ENCODE assay signal across 17 mouse cellular contexts in the genomic region with DNA sequence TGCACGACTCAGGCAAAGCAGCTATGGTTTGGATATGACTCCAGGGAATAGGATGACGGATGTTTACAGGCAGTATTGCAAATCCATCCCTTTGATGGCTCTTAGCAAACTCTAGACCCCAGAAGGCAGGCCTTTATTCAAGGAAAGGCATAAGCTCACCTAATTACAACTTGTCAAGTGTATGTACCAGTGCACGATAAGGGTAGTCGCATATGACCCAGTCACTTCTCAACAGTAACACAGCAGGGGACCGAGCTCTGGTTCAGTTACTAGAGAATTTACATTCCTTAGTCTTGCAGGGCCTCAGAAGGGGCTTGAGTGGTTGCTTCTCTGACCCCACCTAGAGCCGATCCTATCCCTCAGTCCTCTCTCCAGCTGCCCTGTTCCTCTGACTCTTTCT.
A peak's percentile ranks its signal among the peaks of the same experiment; 100 is the strongest.
DNase-seq lines count a peak whose midpoint lies in the region; ATAC-seq and TF ChIP-seq lines count a peak whose summit lies in the region.
"Had no signal": no experiment of that assay in that cellular context is flagged by ENCODE, and none has a peak within 500 bp of the region (broad histone marks: within the 10 kb centered on the region; RNA-seq: fewer than 3 reads in every experiment).

No protein-coding gene starts in this region.

- ATAC-seq in hindbrain, embryonic 11.5 days (ENCODE audit: low FRiP score): no peak
- no peak for ATAC-seq in hindbrain, embryonic 14.5 days (ENCODE audit: low FRiP score)
- ATAC-seq in stomach, embryonic 14.5 days (ENCODE audit: insufficient number of reproducible peaks, insufficient read depth, low FRiP score, low read depth): peak; percentile 2; the same call in 1 of the 2 replicates
- ATAC-seq in stomach, postnatal 0 days (ENCODE audit: low FRiP score, low TSS enrichment): no peak
- ATAC-seq in limb, embryonic 11.5 days (ENCODE audit: insufficient number of reproducible peaks, low FRiP score, low TSS enrichment, low read depth): no peak; the same call in none of the 2 replicates
- ATAC-seq in heart, embryonic 12.5 days (ENCODE audit: insufficient number of reproducible peaks, low FRiP score): no peak
- ATAC-seq: forebrain, embryonic 15.5 days; hindbrain, postnatal 0 days; liver, embryonic 12.5 days had no signal

- TF ChIP-seq POLR2A in heart, adult 2 months (IDR thresholded peaks at IDR 0.05; ENCODE audit: insufficient read depth, low read depth, low read length): no peak

- no peaks in the 10 kb centered on the region for H3K36me3 ChIP-seq in hindbrain, embryonic 11.5 days (ENCODE audit: control insufficient read depth, insufficient read depth, low read length)
- H3K36me3 ChIP-seq in hindbrain, embryonic 14.5 days (replicated peaks; ENCODE audit: control insufficient read depth, insufficient read depth): no peaks in the 10 kb centered on the region
- no peaks in the 10 kb centered on the region for H3K36me3 ChIP-seq in stomach, embryonic 14.5 days (ENCODE audit: control insufficient read depth, insufficient read depth, low read length)
- H3K36me3 ChIP-seq in stomach, postnatal 0 days (ENCODE audit: control insufficient read depth, insufficient read depth, low read length): no peaks in the 10 kb centered on the region
- H3K36me3 ChIP-seq in limb, embryonic 11.5 days (ENCODE audit: control insufficient read depth, insufficient read depth, low read length): no peaks in the 10 kb centered on the region
- no peaks in the 10 kb centered on the region for H3K36me3 ChIP-seq in heart, embryonic 12.5 days
- no peaks in the 10 kb centered on the region for H3K36me3 ChIP-seq in heart, adult 2 months (ENCODE audit: control insufficient read depth, insufficient read depth, low read length)
- H3K36me3 ChIP-seq: forebrain, embryonic 15.5 days; G1E; heart, embryonic 15.5 days; liver, embryonic 12.5 days had no signal

- no peak overlapping the region for H3K4me2 ChIP-seq in hindbrain, embryonic 11.5 days (replicated peaks; ENCODE audit: low read depth, low read length)
- H3K4me2 ChIP-seq in hindbrain, embryonic 14.5 days (replicated peaks): no peak overlapping the region
- no peak overlapping the region for H3K4me2 ChIP-seq in stomach, embryonic 14.5 days (replicated peaks; ENCODE audit: low read depth, low read length)
- H3K4me2 ChIP-seq in stomach, postnatal 0 days (replicated peaks; ENCODE audit: low read depth): no peak overlapping the region
- H3K4me2 ChIP-seq in limb, embryonic 11.5 days (ENCODE audit: low read depth, severe bottlenecking): no peak overlapping the region
- H3K4me2 ChIP-seq in heart, embryonic 12.5 days: no peak overlapping the region
- H3K4me2 ChIP-seq: forebrain, embryonic 15.5 days; heart, embryonic 15.5 days; liver, embryonic 12.5 days had no signal

- H3K4me3 ChIP-seq in hindbrain, embryonic 11.5 days (ENCODE audit: low read depth, low read length): no peak overlapping the region
- H3K4me3 ChIP-seq in hindbrain, embryonic 14.5 days (replicated peaks; ENCODE audit: low read length): no peak overlapping the region
- no peak overlapping the region for H3K4me3 ChIP-seq in stomach, embryonic 14.5 days (ENCODE audit: low read depth, low read length)
- H3K4me3 ChIP-seq in stomach, postnatal 0 days (ENCODE audit: low read depth, low read length): no peak overlapping the region
- no peak overlapping the region for H3K4me3 ChIP-seq in limb, embryonic 11.5 days (ENCODE audit: low read depth, low read length)
- no peak overlapping the region for H3K4me3 ChIP-seq in heart, embryonic 12.5 days
- no peak overlapping the region for H3K4me3 ChIP-seq in heart, adult 2 months
- H3K4me3 ChIP-seq: forebrain, embryonic 15.5 days; heart, embryonic 15.5 days; liver, embryonic 12.5 days had no signal

- TF ChIP-seq EP300 in stomach, postnatal 0 days (optimal IDR thresholded peaks at IDR 0.05): no peak
- TF ChIP-seq EP300 in heart, adult 2 months (IDR thresholded peaks at IDR 0.05; ENCODE audit: insufficient read depth, low read depth, low read length): no peak

- H3K79me2 ChIP-seq in heart, adult 2 months (replicated peaks; ENCODE audit: control insufficient read depth, insufficient read depth, low read length): no peaks in the 10 kb centered on the region

- intact Hi-C loops in heart, adult 2 months (cut with DNase I): no loop called here

- no peak overlapping the region for H3K9ac ChIP-seq in hindbrain, embryonic 11.5 days (ENCODE audit: low read depth, low read length)
- H3K9ac ChIP-seq in hindbrain, embryonic 14.5 days: no peak overlapping the region
- H3K9ac ChIP-seq in stomach, embryonic 14.5 days (replicated peaks; ENCODE audit: low read depth, low read length): no peak overlapping the region
- H3K9ac ChIP-seq in stomach, postnatal 0 days (ENCODE audit: low read length): no peak overlapping the region
- no peak overlapping the region for H3K9ac ChIP-seq in limb, embryonic 11.5 days (ENCODE audit: low read length)
- no peak overlapping the region for H3K9ac ChIP-seq in heart, embryonic 12.5 days
- H3K9ac ChIP-seq in heart, adult 2 months (ENCODE audit: low read depth, low read length): no peak overlapping the region
- H3K9ac ChIP-seq: forebrain, embryonic 15.5 days; heart, embryonic 15.5 days; liver, embryonic 12.5 days had no signal

- WGBS in hindbrain, embryonic 11.5 days: 45% methylated on average over 6 of the region's 6 CpGs
- 45% methylated on average over 6 of the region's 6 CpGs for WGBS in hindbrain, embryonic 14.5 days
- WGBS in stomach, embryonic 14.5 days: 31% methylated on average over 6 of the region's 6 CpGs
- 51% methylated on average over 6 of the region's 6 CpGs for WGBS in stomach, postnatal 0 days
- 16% methylated on average over 6 of the region's 6 CpGs for whole genome bisulfite sequencing in limb, embryonic 11.5 days
- 60% methylated on average over 6 of the region's 6 CpGs for WGBS in heart, embryonic 12.5 days
- WGBS in heart, adult 2 months: 85% methylated on average over 6 of the region's 6 CpGs

- no peak for TF ChIP-seq CTCF in stomach, postnatal 0 days (IDR thresholded peaks at IDR 0.05; ENCODE audit: low read depth)
- TF ChIP-seq CTCF in heart, adult 2 months (IDR thresholded peaks at IDR 0.05): no peak

- H3K9me3 ChIP-seq in hindbrain, embryonic 11.5 days (ENCODE audit: control insufficient read depth, low read length): no peaks in the 10 kb centered on the region
- no peaks in the 10 kb centered on the region for H3K9me3 ChIP-seq in hindbrain, embryonic 14.5 days (ENCODE audit: control insufficient read depth, low read length)
- no peaks in the 10 kb centered on the region for H3K9me3 ChIP-seq in stomach, embryonic 14.5 days (ENCODE audit: control insufficient read depth, low read depth, low read length)
- no peaks in the 10 kb centered on the region for H3K9me3 ChIP-seq in stomach, postnatal 0 days (ENCODE audit: control insufficient read depth, low read length)
- no peaks in the 10 kb centered on the region for H3K9me3 ChIP-seq in limb, embryonic 11.5 days (ENCODE audit: control insufficient read depth, low read length)
- no peaks in the 10 kb centered on the region for H3K9me3 ChIP-seq in heart, embryonic 12.5 days (replicated peaks)
- H3K9me3 ChIP-seq: forebrain, embryonic 15.5 days; G1E; heart, embryonic 15.5 days; liver, embryonic 12.5 days had no signal

- H3K27ac ChIP-seq in hindbrain, embryonic 11.5 days (ENCODE audit: low read depth, low read length): no peak overlapping the region
- H3K27ac ChIP-seq in hindbrain, embryonic 14.5 days: no peak overlapping the region; the same call in 1 of the 2 replicates
- H3K27ac ChIP-seq in stomach, embryonic 14.5 days (ENCODE audit: low read length): no peak overlapping the region
- H3K27ac ChIP-seq in stomach, postnatal 0 days (replicated peaks): no peak overlapping the region
- no peak overlapping the region for H3K27ac ChIP-seq in limb, embryonic 11.5 days (replicated peaks; ENCODE audit: low read depth, low read length)
- H3K27ac ChIP-seq in heart, embryonic 12.5 days (ENCODE audit: poor library complexity, severe bottlenecking): no peak overlapping the region
- H3K27ac ChIP-seq in heart, adult 2 months: no peak overlapping the region
- H3K27ac ChIP-seq: forebrain, embryonic 15.5 days; heart, embryonic 15.5 days; hindbrain, postnatal 0 days; liver, embryonic 12.5 days had no signal

- no peaks in the 10 kb centered on the region for H3K27me3 ChIP-seq in hindbrain, embryonic 11.5 days (ENCODE audit: control insufficient read depth, insufficient read depth, low read length)
- no peaks in the 10 kb centered on the region for H3K27me3 ChIP-seq in hindbrain, embryonic 14.5 days (ENCODE audit: control insufficient read depth, insufficient read depth, low read length)
- H3K27me3 ChIP-seq in stomach, embryonic 14.5 days (ENCODE audit: control insufficient read depth, insufficient read depth, low read length): no peaks in the 10 kb centered on the region
- H3K27me3 ChIP-seq in stomach, postnatal 0 days (ENCODE audit: control insufficient read depth, insufficient read depth, low read length): no peaks in the 10 kb centered on the region
- H3K27me3 ChIP-seq in limb, embryonic 11.5 days (ENCODE audit: control insufficient read depth, insufficient read depth, low read length): no peaks in the 10 kb centered on the region
- no peaks in the 10 kb centered on the region for H3K27me3 ChIP-seq in heart, embryonic 12.5 days (replicated peaks)
- H3K27me3 ChIP-seq in heart, adult 2 months (ENCODE audit: control insufficient read depth, insufficient read depth, low read length): no peaks in the 10 kb centered on the region
- H3K27me3 ChIP-seq: forebrain, embryonic 15.5 days; heart, embryonic 15.5 days; liver, embryonic 12.5 days had no signal

- no peaks in the 10 kb centered on the region for H3K4me1 ChIP-seq in hindbrain, embryonic 11.5 days (replicated peaks; ENCODE audit: control insufficient read depth, insufficient read depth, low read length)
- peaks cover 22% of the 10 kb centered on the region; the same call in 1 of the 2 replicates for H3K4me1 ChIP-seq in hindbrain, embryonic 14.5 days (replicated peaks; ENCODE audit: control insufficient read depth, insufficient read depth, low read length)
- H3K4me1 ChIP-seq in stomach, embryonic 14.5 days (ENCODE audit: control insufficient read depth, insufficient read depth, low read length): 0 out of 2 replicates have a peak, but pooled peaks cover 4% of the 10 kb centered on the region
- H3K4me1 ChIP-seq in stomach, postnatal 0 days (replicated peaks; ENCODE audit: control insufficient read depth, insufficient read depth): no peaks in the 10 kb centered on the region
- peaks cover 14% of the 10 kb centered on the region for H3K4me1 ChIP-seq in limb, embryonic 11.5 days (ENCODE audit: control insufficient read depth, insufficient read depth, low read length)
- H3K4me1 ChIP-seq in heart, embryonic 12.5 days (replicated peaks): 0 out of 2 replicates have a peak, but pooled peaks cover 2% of the 10 kb centered on the region
- H3K4me1 ChIP-seq in heart, adult 2 months (ENCODE audit: control insufficient read depth, insufficient read depth, low read length): peaks cover 1% of the 10 kb centered on the region; the same call in 1 of the 2 replicates
- H3K4me1 ChIP-seq: heart, embryonic 15.5 days; liver, embryonic 12.5 days had no signal

- peak; percentile 23 for DNase-seq in hindbrain, embryonic 11.5 days (ENCODE audit: low spot score)
- DNase-seq in hindbrain, embryonic 14.5 days (ENCODE audit: low spot score): no peak
- DNase-seq in stomach, postnatal 0 days (ENCODE audit: low spot score): no peak
- DNase-seq in limb, embryonic 11.5 days (ENCODE audit: low spot score): peak; percentile 63
- no peak for DNase-seq in frontal cortex, postnatal 14 days (ENCODE audit: low spot score in 2 of 2)
- no peak for DNase-seq in heart, adult 2 months
- DNase-seq: cerebellum, adult 11 months; gastrocnemius, postnatal 36 days; kidney, postnatal 14 days; thymus, adult 18-20 months had no signal

Comparison
In these comparisons a context has a peak if more than half of its experiments do, and no peak if none do; other contexts are left out.
1. DNase-seq: peak in hindbrain, embryonic 11.5 days (single experiment) and limb, embryonic 11.5 days (single experiment); none in hindbrain, embryonic 14.5 days (single experiment), stomach, postnatal 0 days (single experiment), frontal cortex, postnatal 14 days (0 of 2) and heart, adult 2 months (0 of 2).